Mouse (Mus musculus): Measurements from ENCODE around the gene Gipc3. TPM values are rescaled to one million over a fixed set of nuclear protein-coding genes. Genes with fewer than 3 reads are reported as not detected.

Gipc3 gene
- total RNA-seq, 1 experiment from 2014 or later: 0.10 TPM

DNA sequence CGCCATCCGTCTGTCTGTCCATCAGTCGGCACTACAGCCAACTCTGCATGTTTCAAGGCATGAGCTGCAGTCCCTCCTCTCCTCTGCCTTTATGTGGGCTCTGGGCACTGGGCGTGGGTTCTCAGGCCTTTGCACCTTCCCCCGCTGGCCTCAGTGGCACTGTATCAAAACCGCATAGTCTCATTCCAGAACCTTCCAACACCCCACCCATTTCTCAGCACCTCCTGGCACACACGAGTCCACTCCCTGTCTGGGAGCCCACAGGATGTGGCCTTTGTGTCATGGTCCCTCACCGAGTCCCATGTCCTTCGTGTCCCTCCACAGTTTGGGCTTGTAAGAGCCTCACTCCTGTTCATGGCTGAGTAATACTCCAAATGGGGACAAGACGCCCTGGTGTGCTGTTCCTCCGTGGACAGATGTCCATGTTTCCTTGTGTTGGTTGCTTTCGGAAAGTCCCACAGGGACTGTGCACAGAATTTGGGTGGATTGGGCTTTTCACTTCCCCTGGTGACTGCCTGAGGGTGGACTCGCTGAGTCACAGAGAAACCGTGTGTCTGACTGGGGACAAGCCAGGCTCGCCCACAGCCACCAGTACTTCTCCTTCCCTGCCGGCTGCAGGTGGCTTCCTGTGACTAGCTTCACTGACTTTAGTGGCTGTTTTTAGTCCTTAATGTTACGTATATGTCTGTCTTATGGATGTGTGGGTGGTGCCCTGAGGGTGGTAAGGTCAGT lies 44.5 kb downstream of the Gipc3 start:
- ATAC-seq (replicated peaks in 1 of 2; ENCODE audit: insufficient read depth in 1 of 2, low FRiP score in 2 of 2, low TSS enrichment in 1 of 2, low read depth in 1 of 2, poor library complexity in 2 of 2, severe bottlenecking in 2 of 2): peak; percentile 74 to 82

DNA sequence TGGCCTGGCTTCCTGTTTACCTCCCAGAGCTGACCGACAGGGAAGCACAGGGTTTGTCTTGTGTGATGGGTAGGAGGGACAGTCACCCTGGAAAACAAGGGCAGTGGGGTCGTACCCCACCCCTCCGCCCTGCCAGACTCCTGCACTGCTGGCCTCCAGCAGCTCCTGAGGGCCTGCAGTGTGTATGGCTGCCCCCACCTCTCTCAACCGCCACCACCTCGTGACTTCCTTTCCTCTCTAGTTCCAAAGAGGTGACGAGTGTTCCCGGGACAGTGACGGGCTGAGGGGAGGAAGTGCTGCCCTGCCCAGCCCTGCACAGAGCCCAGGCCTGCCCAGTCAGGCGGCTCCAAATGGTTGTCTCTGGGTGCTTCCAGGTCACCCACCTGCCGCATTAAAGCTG lies 45.2 kb downstream of the Gipc3 start:
- peak; percentile 55 to 68 for ATAC-seq (replicated peaks in 1 of 2; ENCODE audit: insufficient read depth in 1 of 2, low FRiP score in 2 of 2, low TSS enrichment in 1 of 2, low read depth in 1 of 2, poor library complexity in 2 of 2, severe bottlenecking in 2 of 2)

DNA sequence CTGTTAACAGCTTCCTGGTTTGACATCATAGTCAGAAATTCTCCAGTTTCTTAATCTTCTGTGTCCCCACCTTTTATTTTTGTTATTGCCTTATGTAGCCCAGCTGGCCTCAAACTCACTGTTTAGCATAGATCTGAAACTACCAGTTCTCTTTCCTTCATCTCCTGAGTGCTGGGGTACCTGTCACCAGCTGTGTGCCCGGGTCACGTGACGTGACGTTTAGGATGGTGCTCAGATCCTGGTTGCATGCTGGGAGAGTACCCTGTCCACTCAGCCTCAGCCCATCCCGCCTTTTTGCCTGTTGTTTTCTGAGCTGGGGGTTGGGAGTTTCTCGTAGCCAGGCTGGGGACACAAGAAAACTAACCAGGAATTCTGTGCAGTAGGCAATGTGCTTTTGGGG lies 45.8 kb downstream of the Gipc3 start:
- no peak for ATAC-seq (replicated peaks in 1 of 2; ENCODE audit: insufficient read depth in 1 of 2, low FRiP score in 2 of 2, low TSS enrichment in 1 of 2, low read depth in 1 of 2, poor library complexity in 2 of 2, severe bottlenecking in 2 of 2)

- ATAC-seq (replicated peaks in 1 of 2; ENCODE audit: insufficient read depth in 1 of 2, low FRiP score in 2 of 2, low TSS enrichment in 1 of 2, low read depth in 1 of 2, poor library complexity in 2 of 2, severe bottlenecking in 2 of 2): no peak
These were observed 47.9 kb downstream of the Gipc3 start for GRCm38 (mm10) chr10:81295185-81295584.

DNA sequence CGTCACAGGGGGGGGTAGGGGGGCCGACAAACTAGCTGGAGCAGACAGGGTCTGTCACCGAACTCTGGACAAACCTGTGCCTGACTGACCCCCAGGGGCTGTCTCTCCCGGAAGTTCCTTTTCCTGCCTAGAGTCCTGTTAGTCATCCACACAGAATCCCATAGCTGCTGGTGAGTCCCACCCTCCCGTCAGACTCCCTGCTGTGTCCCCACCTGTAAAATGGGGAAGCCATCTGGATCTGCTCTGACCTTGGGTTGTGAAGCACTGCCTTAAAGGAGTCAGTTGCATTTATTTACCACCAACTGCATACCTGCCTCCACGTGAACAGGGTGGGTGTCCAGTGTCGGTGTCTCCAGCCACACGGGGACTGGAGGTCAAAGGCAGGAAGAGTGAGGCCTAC lies 48.6 kb downstream of the Gipc3 start:
- ATAC-seq (replicated peaks in 1 of 2; ENCODE audit: insufficient read depth in 1 of 2, low FRiP score in 2 of 2, low TSS enrichment in 1 of 2, low read depth in 1 of 2, poor library complexity in 2 of 2, severe bottlenecking in 2 of 2): no peak

DNA sequence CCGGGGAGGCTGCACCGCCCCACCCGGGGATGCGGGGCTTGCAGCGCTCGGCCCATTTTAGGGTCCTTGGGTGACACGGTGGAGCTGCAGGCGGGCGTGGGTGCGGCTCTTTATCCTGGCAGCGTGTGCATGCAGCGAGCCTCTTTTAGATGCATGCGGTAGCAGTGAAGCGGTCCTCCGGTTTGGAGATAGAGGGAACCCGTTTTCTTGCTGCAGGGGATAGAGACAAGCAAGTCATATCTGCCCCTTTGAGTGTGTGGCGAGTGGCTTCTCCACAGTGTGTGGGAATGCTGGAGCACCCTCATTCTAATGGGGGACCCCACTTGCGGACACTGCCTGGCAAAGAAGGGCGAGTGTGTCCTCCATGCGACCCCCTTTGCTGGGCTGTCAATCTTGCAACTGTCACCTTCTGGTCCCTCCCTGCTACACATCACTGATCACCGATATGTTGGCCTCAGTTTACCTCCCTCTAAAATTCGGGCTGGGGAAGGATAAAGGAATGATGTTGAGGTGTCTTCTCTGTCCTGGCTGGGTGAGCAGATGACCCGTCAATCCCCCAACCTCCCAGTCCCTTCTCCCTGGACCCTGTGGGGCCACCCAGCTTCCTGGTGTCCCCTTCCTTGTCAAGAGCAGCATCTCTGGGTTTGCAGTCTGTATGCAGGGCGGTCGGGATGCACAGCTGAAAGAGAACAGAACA lies 49.6 kb downstream of the Gipc3 start:
- no peak for ATAC-seq (replicated peaks in 1 of 2; ENCODE audit: insufficient read depth in 1 of 2, low FRiP score in 2 of 2, low TSS enrichment in 1 of 2, low read depth in 1 of 2, poor library complexity in 2 of 2, severe bottlenecking in 2 of 2)

- peak; percentile 83 to 91 for ATAC-seq (replicated peaks in 1 of 2; ENCODE audit: insufficient read depth in 1 of 2, low FRiP score in 2 of 2, low TSS enrichment in 1 of 2, low read depth in 1 of 2, poor library complexity in 2 of 2, severe bottlenecking in 2 of 2)
These were observed 50.3 kb downstream of the Gipc3 start, which contains the start of gene Pip5k1c for GRCm38 (mm10) chr10:81292554-81293333. Gene Pip5k1c (plus strand): TSS chr10:81292963.

GRCm38 (mm10) chr10:81291511-81292104 lies 51.5 kb downstream of the Gipc3 start, which contains the start of gene Tjp3:
Gene Tjp3 (minus strand): TSS chr10:81291581.
- ATAC-seq (replicated peaks in 1 of 2; ENCODE audit: insufficient read depth in 1 of 2, low FRiP score in 2 of 2, low TSS enrichment in 1 of 2, low read depth in 1 of 2, poor library complexity in 2 of 2, severe bottlenecking in 2 of 2): no peak; a peak in 1 of 4 replicates

DNA sequence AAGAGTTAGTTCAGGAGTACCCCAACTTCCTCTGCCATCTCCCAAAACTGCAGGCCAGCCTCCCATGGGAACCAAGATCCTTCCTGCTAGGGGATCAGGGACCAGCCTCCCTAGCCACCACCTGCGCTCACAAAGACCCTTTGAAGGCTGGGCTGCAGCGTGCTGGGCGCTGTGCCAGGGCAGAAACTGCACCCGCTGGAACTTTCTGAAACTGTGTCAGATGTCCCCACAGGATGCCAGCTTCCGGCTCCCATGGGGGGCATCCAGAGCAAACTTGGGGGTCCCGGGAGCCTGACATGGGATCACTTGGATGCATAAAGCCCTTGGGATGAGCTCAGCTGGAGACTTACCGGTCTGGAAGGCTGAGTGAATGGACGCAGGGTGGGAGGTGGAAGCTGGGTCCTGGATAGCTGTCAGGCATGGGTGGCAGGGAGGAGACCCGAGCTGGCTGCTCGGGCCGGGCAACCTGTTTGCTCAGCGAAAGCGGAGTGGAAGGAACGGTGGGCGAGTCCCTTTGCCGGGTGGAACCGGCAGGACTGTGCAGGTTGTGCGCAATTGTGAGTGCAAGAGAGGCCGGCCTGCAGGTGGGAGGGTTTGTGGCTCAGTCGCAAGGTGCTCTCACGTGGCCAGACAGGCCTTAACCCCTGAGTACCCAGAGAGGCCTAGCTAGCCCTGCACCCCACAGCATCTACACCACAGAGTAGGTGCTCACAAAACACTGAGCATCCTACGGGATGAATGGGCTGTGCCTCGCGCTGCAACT lies 52.2 kb downstream of the Gipc3 start:
- no peak for ATAC-seq (replicated peaks in 1 of 2; ENCODE audit: insufficient read depth in 1 of 2, low FRiP score in 2 of 2, low TSS enrichment in 1 of 2, low read depth in 1 of 2, poor library complexity in 2 of 2, severe bottlenecking in 2 of 2)

- ATAC-seq (replicated peaks in 1 of 2; ENCODE audit: insufficient read depth in 1 of 2, low FRiP score in 2 of 2, low TSS enrichment in 1 of 2, low read depth in 1 of 2, poor library complexity in 2 of 2, severe bottlenecking in 2 of 2): no peak
These were observed 53.3 kb downstream of the Gipc3 start for GRCm38 (mm10) chr10:81289811-81290210.

DNA sequence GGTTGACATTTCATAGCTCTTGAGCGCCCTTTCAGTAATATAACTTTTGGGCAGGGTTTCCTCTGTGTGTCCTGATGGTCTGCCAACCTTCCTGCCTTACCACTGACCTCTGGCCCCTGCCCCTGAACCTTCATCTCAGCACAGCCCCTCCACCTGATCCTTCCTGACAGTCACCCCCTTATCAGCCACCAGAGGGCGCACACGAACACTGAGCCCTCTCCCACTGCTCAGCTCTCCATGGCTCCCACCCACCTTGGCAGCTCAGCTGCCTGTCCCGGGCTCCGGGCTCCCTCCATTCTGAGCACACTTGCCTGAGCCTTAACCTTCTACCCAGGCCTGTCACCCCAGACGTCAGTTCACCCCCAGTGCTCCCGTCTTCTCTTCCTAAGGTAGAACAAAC lies 53.8 kb downstream of the Gipc3 start:
- no peak for ATAC-seq (replicated peaks in 1 of 2; ENCODE audit: insufficient read depth in 1 of 2, low FRiP score in 2 of 2, low TSS enrichment in 1 of 2, low read depth in 1 of 2, poor library complexity in 2 of 2, severe bottlenecking in 2 of 2)

DNA sequence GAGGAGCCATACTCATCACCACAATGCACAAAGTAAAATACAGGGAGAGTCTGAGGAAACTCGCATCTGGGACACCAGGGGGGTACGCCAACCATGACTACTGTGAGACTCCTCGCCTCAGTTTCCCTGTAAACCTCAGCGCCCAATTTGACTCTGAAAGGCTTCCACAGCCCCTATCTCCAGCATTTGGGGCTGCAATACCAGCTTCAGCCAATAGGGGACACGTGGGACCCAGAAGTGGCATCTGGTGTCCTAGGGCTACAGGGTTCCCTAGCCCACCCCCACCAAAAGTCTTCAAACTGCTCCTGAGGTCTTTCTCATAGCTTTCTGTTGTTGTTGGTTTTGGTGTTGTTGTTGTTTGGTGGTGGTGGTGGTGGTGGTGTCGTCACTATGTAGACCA lies 54.5 kb downstream of the Gipc3 start:
- ATAC-seq (replicated peaks in 1 of 2; ENCODE audit: insufficient read depth in 1 of 2, low FRiP score in 2 of 2, low TSS enrichment in 1 of 2, low read depth in 1 of 2, poor library complexity in 2 of 2, severe bottlenecking in 2 of 2): no peak

- ATAC-seq (replicated peaks in 1 of 2; ENCODE audit: insufficient read depth in 1 of 2, low FRiP score in 2 of 2, low TSS enrichment in 1 of 2, low read depth in 1 of 2, poor library complexity in 2 of 2, severe bottlenecking in 2 of 2): no peak
These were observed 55.4 kb downstream of the Gipc3 start for GRCm38 (mm10) chr10:81287513-81288157.

- ATAC-seq (replicated peaks in 1 of 2; ENCODE audit: insufficient read depth in 1 of 2, low FRiP score in 2 of 2, low TSS enrichment in 1 of 2, low read depth in 1 of 2, poor library complexity in 2 of 2, severe bottlenecking in 2 of 2): no peak
These were observed 56.5 kb downstream of the Gipc3 start for GRCm38 (mm10) chr10:81286586-81286985.

DNA sequence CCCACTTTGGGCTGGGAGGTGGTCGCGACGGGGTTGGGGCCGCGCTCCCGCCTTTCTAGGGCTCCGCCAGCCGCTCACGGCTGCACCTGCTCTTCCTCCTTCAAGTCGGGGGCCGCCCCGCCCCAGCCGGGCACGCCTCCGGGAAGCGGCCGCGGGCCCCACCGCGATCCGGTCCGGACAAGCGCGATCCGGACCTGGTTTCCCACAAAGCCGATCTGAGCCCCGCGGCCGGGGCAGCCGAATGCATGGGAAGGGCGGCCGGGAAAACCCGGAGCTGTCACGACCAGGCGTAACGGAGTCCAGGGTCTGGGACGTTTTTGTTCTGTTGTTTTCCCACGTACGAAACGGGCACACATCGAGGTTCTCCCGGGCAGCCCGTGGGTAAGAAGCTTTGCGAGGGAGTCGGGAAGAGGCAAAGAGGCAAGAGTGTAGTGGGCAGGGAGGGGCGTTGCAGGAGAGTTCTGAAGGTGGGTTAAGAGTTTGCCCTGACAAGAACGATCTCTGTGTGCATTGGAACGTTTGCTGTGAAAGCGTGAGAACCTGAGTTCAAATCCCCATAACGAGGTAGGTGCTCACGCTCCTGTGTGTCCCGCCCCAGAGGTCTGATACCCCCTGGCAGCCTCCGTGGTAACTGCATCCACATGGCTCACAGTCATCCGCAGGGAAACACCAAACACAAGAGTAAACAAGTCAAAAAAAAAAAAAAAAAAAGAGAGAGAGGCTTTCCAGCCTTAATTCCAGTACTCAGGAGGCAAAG lies 57.2 kb downstream of the Gipc3 start:
- peak; percentile 78 to 85 for ATAC-seq (replicated peaks in 1 of 2; ENCODE audit: insufficient read depth in 1 of 2, low FRiP score in 2 of 2, low TSS enrichment in 1 of 2, low read depth in 1 of 2, poor library complexity in 2 of 2, severe bottlenecking in 2 of 2)
